Mouse (Mus musculus) spleen, adult 2 months (tissue): Measurements from ENCODE around the gene Hs6st3.

Source experiments
- CTCF ChIP-seq: fragments of 200-500 bp; IDR thresholded peaks from 2 replicates; pipeline ENCODE4 v1.5.1; 2011; ENCODE audit warnings: mild to moderate bottlenecking, inconsistent platforms; ENCODE audit not compliant: insufficient read depth, insufficient read length, insufficient replicate concordance; ENCODE audit errors: extremely low read depth
- POLR2A ChIP-seq: fragments of 200-500 bp; IDR thresholded peaks from 2 replicates; pipeline ENCODE4 v1.6.1; 2011; ENCODE audit warnings: low read depth, low read length, inconsistent platforms

DNA sequence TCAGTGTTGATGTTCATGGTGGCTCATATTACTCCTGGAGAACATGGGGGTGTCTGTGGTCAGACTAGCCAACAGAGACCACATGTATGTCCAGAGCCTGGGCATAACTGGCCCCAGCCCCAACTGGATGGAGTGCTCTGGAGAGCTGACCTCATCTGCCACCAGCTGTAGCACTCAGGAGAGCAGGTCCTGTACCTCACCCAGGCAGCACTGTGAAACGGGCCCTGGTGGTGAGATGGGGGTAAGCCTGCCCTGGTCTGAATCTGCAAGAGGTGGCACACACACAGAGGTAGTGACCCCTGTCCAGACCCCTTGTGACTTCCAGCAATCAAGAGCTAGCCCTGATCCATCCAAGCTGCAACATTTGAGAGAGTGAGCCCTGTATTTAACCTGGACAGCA lies 579.2 kb downstream of the Hs6st3 start:
- no peak for TF ChIP-seq POLR2A
- no peak for TF ChIP-seq CTCF
